Mouse (Mus musculus) heart, embryonic 12.5 days (tissue): ENCODE data around the gene Cd4. TPM values are rescaled to one million over a fixed set of nuclear protein-coding genes. Genes with fewer than 3 reads are reported as not detected.
"Not testable (repeated sequence)": the region's sequence is repeated elsewhere in the genome, so short reads cannot be mapped to it uniquely, and the experiment has no call there.

Experiments used
- ATAC-seq: fragments of 200-750 bp; cut with Nextera tagmentation; 2 replicates; pipeline ENCODE4 v1.8.0; 2017; ENCODE audit warnings: moderate TSS enrichment, moderate library complexity; ENCODE audit not compliant: insufficient number of reproducible peaks, low FRiP score
- H3K27ac ChIP-seq: fragments of 300-500 bp; sonication (generic); 2 replicates; pipeline ENCODE4 v1.5.1; 2016; ENCODE audit warnings: mild to moderate bottlenecking, moderate library complexity; ENCODE audit not compliant: poor library complexity, severe bottlenecking
- H3K27me3 ChIP-seq: fragments of 300-500 bp; sonication (generic); replicated peaks from 2 replicates; pipeline ENCODE4 v1.6.1; 2016; ENCODE audit warnings: mild to moderate bottlenecking, moderate library complexity
- H3K36me3 ChIP-seq: fragments of 300-500 bp; sonication (generic); 2 replicates; pipeline ENCODE4 v1.6.1; 2016; ENCODE audit warnings: mild to moderate bottlenecking, moderate library complexity
- H3K4me1 ChIP-seq: fragments of 300-500 bp; sonication (generic); replicated peaks from 2 replicates; pipeline ENCODE4 v1.6.1; 2016; ENCODE audit warnings: mild to moderate bottlenecking
- H3K4me2 ChIP-seq: fragments of 300-500 bp; sonication (generic); 2 replicates; pipeline ENCODE4 v1.6.1; 2016; ENCODE audit warnings: mild to moderate bottlenecking, moderate library complexity
- H3K4me3 ChIP-seq: fragments of 300-500 bp; sonication (generic); 2 replicates; pipeline ENCODE4 v1.5.1; 2016; ENCODE audit warnings: mild to moderate bottlenecking
- H3K9ac ChIP-seq: fragments of 300-500 bp; sonication (generic); 2 replicates; pipeline ENCODE4 v1.6.1; 2016; ENCODE audit warnings: mild to moderate bottlenecking, moderate library complexity
- H3K9me3 ChIP-seq: fragments of 300-500 bp; sonication (generic); replicated peaks from 2 replicates; pipeline ENCODE4 v1.6.1; 2016; ENCODE audit warnings: mild to moderate bottlenecking, moderate library complexity
- WGBS: fragments of 180-500 bp; shearing (Covaris S2); methylation state at CpG from one replicate; pipeline ENCODE4 v1.1.7; 2016; 5-methylcytosine and 5-hydroxymethylcytosine counted together
- polyA plus RNA-seq: library from polyadenylated mRNA; unstranded; fragments of >200 nt; fragmentation: Nextera tagmentation; extraction: Ambion mirVana; gene quantifications from 2 replicates; pipeline ENCODE4 v1.2.1, GENCODE M21; 2016

Cd4 gene
- polyA plus RNA-seq, 1 experiment from 2014 or later = not detected

DNA sequence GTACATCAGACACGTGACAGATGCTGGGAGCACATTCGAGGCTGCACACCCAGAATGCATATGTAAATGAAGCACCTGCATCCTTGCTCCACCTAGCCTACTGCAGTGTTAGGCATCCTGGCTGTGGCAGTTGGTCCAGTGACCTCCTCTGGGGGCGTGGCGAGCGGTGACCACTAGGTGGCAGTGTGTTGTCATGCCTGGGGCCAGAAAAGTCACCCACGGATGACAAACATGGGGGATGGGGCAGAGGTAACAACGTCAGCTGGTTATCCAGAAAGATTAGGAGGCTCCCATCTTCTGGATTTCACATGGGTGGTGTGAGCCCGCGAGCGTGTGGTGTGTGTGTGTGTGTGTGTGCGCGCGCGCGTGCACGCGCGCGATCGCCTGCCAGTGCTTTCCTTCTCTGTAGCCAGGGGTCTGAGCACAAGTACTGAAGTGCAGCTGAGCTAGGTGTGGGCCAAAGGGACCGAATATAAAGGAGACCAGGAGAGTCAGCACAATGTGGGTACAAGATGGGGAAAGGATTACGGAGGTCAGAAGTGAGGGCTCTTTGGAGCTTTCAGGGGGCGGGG lies 15.6 kb upstream of the Cd4 start:
- under 1% methylated on average over 23 of the region's 23 CpGs for WGBS
- H3K4me3 ChIP-seq = peak overlapping the region; percentile 56
- H3K9ac ChIP-seq = peak overlapping the region; percentile 77
- H3K9me3 ChIP-seq = no peaks in the 10 kb centered on the region
- peak; percentile 88 for ATAC-seq
- H3K36me3 ChIP-seq = no peaks in the 10 kb centered on the region
- H3K27ac ChIP-seq = peak overlapping the region; percentile 96
- H3K27me3 ChIP-seq = peaks cover 7% of the 10 kb centered on the region; the same call in 1 of the 2 replicates
- H3K4me1 ChIP-seq = peaks cover 12% of the 10 kb centered on the region
- peak overlapping the region; percentile 84 for H3K4me2 ChIP-seq

DNA sequence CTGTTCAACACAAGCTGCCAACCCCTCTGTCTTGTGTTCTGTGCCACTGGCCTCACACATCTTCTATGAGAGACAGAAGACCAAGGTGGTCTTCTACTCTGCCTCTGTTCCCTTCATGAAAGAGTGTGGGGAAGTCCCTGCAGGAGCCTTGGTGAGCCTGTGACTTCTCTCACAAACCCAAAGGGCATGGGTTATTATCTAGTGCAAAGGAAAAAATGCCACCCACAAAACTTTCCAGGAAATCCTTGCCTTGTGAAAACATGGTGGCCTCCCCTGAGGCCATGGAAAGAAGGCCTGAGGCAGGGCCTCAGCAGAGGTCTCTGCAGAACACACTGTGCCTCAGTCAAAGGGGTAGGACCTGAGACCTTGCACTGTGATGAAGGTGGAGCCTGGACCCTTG lies 13.8 kb upstream of the Cd4 start:
- Histone ChIP-seq H3K4me2 (no peak overlapping the region), H3K27me3 (no peaks in the 10 kb centered on the region), H3K27ac (no peak overlapping the region), H3K36me3 (no peaks in the 10 kb centered on the region), H3K9ac (no peak overlapping the region), H3K4me3 (no peak overlapping the region), H3K9me3 (no peaks in the 10 kb centered on the region), H3K4me1 (peaks cover 12% of the 10 kb centered on the region)
- ATAC-seq = no peak

DNA sequence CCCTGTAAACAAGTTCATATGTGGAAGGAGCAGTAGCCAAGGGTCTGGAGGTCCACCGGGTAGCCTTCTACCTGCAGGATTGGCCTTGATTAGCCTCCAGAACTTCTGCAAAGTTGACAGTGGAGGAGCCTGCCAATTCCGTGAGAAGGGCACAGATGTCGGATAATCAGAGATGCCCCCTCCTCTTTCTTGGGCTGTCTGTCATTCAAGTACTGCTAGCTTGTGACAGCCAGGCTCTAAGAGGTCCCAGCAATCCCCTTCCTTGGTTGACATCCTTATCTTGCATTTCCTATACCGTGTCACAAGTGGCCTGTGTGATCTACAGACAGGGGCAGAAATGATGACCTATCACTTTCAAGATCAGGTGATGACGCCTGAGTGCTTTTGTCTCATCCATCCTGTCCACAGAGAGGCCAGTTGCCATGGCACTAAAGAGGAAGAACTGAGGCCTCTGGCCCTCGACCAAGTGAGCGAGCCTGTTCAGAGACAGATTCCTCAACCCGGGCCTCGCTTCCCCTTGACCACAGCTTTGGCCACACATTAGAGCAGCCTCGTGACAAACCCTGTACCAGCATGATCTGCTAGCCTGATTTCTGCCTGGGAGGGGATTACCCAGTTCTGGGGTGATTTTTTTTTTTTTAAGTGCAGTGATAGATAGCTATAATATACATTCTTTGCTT lies 12.9 kb upstream of the Cd4 start:
- Histone ChIP-seq H3K4me3 (no peak overlapping the region), H3K4me1 (peaks cover 12% of the 10 kb centered on the region), H3K36me3 (no peaks in the 10 kb centered on the region), H3K4me2 (no peak overlapping the region), H3K27me3 (no peaks in the 10 kb centered on the region), H3K27ac (no peak overlapping the region), H3K9ac (peak overlapping the region; percentile 21; the same call in 1 of the 2 replicates), H3K9me3 (no peaks in the 10 kb centered on the region)
- ATAC-seq = no peak
- 28% methylated on average over 10 of the region's 10 CpGs for WGBS

DNA sequence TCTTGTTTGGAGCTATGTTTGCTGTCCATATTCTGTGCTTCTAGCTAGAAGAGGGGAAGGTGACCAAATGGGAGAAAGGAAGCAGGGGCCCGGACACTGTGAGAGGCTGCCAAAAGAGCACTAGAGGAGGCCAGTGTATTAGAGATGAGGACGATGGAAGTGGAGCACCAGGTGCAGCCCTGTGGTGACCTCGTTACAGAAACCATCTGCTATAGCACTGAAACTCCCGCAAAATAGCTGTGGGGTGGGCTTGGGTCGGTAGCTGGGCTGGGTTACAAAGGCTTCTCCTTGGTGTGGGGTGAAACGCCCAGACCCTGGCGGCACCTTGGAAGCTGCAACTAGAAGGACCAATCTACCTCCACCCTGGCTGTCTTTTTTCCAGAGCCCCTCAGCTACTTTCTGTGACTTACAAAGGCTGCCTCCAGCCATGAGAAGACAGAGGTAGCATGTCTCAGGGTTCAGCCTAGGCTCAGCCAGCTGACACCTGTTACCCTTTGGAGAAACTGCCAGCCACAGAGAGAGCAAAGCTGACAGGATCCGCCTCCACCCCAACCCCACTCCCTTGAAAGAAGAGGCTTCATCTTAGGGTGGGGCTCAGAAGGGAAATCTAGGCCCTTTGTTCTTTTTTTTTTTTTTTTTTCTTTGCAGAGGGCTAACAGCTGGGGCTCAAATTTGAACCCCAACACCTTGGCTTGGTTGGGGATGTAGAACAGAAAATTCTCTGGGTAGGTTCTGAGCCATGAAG lies 12.2 kb upstream of the Cd4 start:
- Histone ChIP-seq H3K36me3 (no peaks in the 10 kb centered on the region), H3K27me3 (no peaks in the 10 kb centered on the region), H3K9me3 (no peaks in the 10 kb centered on the region), H3K27ac (no peak overlapping the region), H3K4me1 (peaks cover 9% of the 10 kb centered on the region), H3K9ac (0 out of 2 replicates have a peak overlapping the region, but pooled peaks have one; percentile 21), H3K4me2 (no peak overlapping the region), H3K4me3 (no peak overlapping the region)
- no peak for ATAC-seq
- 63% methylated on average over 8 of the region's 8 CpGs for WGBS

DNA sequence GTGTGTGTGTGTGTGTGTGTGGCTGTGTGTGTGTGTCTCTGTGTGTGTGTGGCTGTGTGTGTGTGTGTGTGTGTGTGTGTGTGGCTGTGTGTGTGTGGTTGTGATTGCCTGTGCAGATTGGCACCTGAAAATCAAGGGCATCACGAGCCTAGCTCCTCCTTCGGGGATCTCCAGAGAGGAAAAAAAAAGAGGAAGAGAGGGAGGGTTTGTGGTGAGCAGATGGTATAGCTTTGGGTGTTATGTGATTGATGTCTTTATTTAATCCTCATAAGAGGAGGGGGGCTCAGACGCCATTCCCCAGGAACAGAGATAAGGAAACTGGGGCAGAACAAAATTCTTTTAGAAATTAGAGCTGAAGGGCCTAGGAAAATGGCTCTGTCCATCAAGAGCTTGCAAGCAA lies 10.3 kb upstream of the Cd4 start:
- H3K27me3 ChIP-seq = no peaks in the 10 kb centered on the region
- H3K36me3 ChIP-seq = no peaks in the 10 kb centered on the region
- H3K9ac ChIP-seq = no peak overlapping the region
- no peak for ATAC-seq
- H3K27ac ChIP-seq = no peak overlapping the region
- no peak overlapping the region for H3K4me3 ChIP-seq
- WGBS = 47% methylated on average over 3 of the region's 3 CpGs
- H3K4me1 ChIP-seq = no peaks in the 10 kb centered on the region
- H3K9me3 ChIP-seq = no peaks in the 10 kb centered on the region
- H3K4me2 ChIP-seq = no peak overlapping the region

DNA sequence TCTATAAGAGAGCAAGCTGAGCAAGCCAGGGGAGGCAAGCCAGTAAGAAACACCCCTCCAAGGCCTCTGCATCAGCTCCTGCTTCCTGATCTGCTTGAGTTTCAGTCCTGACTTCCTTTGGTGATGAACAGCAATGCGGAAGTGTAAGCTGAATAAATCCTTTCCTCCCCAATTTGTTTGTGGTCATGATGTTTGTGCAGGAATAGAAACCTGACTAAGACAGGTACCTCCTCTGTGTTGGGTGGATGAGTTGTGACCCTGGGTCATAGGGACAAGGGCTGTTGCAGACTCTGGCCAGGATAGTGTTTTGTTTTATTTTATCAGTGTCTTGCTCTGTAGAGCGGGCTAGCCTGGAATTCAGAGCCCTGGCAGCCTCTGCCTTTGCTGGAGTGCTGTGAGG lies 6.1 kb upstream of the Cd4 start:
- H3K4me1 ChIP-seq, H3K4me3 ChIP-seq, H3K9me3 ChIP-seq, H3K27me3 ChIP-seq, H3K27ac ChIP-seq, ATAC-seq, H3K36me3 ChIP-seq, H3K9ac ChIP-seq, H3K4me2 ChIP-seq: not testable (repeated sequence)
- WGBS = 79% methylated on average over 2 of the region's 2 CpGs

DNA sequence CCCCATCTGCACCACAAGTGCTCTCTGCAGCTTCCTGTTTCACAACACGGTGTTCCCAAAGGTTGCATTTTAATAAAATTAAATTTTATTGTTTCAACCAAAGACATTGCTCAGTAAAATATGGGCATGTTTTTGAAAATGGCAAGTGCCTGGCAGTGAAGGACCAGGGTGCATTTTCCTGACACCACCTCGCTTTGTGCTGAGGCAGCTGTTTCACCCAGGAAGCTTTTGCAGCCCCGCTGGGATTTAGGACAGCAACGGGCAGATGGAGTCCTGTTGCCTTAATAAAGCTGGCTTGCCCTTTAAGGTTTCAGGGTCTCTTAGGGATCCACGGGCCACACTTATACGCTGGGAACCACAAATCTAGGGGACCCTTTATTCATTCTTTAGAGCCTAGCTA lies 3.0 kb upstream of the Cd4 start:
- no peak overlapping the region for H3K9ac ChIP-seq
- no peaks in the 10 kb centered on the region for H3K36me3 ChIP-seq
- no peak overlapping the region for H3K27ac ChIP-seq
- no peaks in the 10 kb centered on the region; the same call in 1 of the 2 replicates for H3K4me1 ChIP-seq
- H3K9me3 ChIP-seq = 0 out of 2 replicates have a peak, but pooled peaks cover 3% of the 10 kb centered on the region
- no peak overlapping the region for H3K4me2 ChIP-seq
- H3K4me3 ChIP-seq = no peak overlapping the region
- ATAC-seq = no peak
- no peaks in the 10 kb centered on the region for H3K27me3 ChIP-seq
- WGBS = 63% methylated on average over 6 of the region's 6 CpGs

DNA sequence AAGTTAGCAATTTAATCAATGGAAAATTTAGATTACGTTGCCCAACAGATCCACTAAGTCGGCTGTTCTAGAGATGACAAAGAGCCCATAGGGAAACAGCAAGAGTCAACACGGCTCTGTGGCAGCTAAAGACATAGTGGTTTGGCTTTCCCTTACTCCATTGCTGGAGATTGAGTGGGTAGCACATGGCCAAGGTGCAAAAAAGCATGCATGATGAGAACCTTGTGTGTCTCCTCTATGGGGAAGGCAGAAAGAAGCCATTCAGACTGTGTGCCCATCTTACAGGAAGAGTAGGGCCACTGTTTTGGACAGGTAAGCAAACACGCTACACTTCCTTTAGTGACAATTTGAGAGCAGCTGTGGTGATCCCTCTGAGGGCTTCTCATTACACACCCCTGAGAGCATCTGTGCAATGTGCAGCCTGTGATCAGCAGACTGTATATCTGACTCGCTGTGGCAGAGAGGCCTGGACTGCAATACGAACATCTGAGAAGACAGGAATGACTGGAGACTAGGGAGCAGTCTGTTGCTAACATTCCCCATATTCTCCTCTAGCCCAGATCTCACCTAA lies 619 bp upstream of the Cd4 start:
- Histone ChIP-seq H3K4me3 (no peak overlapping the region), H3K27ac (no peak overlapping the region), H3K9me3 (0 out of 2 replicates have a peak, but pooled peaks cover 3% of the 10 kb centered on the region), H3K4me1 (peaks cover 9% of the 10 kb centered on the region), H3K4me2 (no peak overlapping the region), H3K9ac (no peak overlapping the region), H3K36me3 (no peaks in the 10 kb centered on the region), H3K27me3 (no peaks in the 10 kb centered on the region)
- 87% methylated on average over 6 of the region's 6 CpGs for WGBS
- ATAC-seq = no peak

DNA sequence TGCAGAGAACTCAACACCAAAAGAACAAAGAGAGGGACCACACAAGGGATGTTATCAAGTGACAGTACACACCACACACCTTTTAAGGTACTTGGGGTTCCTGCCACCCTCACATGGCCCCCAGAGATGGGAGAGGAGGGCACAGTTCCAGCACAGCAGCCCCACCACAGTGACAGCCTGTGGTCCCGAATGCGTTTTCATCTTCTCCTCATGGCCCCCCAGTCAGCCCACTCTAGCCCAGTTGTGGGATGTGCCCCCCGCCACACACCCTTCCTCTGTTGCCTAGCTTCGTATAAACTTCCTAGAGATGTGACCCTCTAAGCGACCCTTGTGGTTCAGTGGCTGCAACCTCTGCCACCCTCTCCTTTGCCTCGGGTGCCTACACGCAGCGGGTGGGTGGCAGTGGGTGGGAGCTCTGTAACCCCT lies 2.1 kb downstream of the Cd4 start:
- H3K27me3 ChIP-seq = no peaks in the 10 kb centered on the region
- no peak overlapping the region for H3K9ac ChIP-seq
- no peak overlapping the region for H3K27ac ChIP-seq
- H3K4me2 ChIP-seq = no peak overlapping the region
- H3K36me3 ChIP-seq = no peaks in the 10 kb centered on the region
- H3K4me1 ChIP-seq = peaks cover 9% of the 10 kb centered on the region
- WGBS = 90% methylated on average over 8 of the region's 8 CpGs
- H3K4me3 ChIP-seq = no peak overlapping the region
- 0 out of 2 replicates have a peak, but pooled peaks cover 3% of the 10 kb centered on the region for H3K9me3 ChIP-seq
- ATAC-seq = no peak

DNA sequence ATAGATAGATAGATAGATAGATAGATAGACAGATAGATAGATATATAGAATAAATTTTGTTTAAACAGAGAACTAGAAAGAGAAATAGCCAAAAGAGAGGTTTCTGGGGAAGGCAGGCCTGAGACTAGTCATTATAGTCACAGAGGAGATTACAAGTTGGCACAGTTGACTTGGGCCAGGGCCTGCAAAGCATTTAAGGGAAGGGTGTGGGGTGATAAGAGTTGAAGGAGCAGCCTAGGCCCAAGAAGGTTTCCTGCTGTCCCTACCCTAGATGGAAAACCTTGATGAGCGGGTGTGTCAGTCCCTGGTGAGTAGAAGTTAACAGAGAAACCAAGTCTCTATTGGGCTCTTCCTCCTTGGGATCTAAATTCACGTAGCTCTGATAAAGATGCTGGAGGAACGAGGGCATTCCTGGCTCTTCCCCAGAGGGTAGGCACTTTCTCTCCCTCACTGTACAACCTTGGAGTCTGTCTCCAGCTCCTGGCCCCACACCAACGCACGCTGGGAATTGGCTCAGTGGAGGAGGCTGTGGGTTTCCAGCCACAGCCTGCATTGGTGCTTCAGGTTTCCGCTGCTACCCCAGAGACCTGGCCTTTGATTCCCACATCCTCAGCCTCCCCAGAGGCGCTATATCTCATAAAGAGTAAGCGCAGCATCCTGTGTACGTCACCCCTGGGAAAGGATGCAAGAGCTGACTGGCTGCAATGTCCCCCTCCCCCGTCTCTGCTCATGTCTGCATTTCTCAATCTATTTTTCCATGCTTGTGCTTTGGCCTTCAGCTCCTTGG lies 3.1 kb downstream of the Cd4 start:
- Histone ChIP-seq H3K36me3 (no peaks in the 10 kb centered on the region), H3K9ac (no peak overlapping the region), H3K4me1 (peaks cover 9% of the 10 kb centered on the region), H3K27me3 (no peaks in the 10 kb centered on the region), H3K27ac (no peak overlapping the region; the same call in 1 of the 2 replicates), H3K9me3 (0 out of 2 replicates have a peak, but pooled peaks cover 3% of the 10 kb centered on the region), H3K4me3 (no peak overlapping the region), H3K4me2 (no peak overlapping the region)
- ATAC-seq = peak; percentile 63; the same call in 1 of the 2 replicates
- 49% methylated on average over 10 of the region's 10 CpGs for WGBS
